Mouse (Mus musculus) heart, adult 11 months (tissue): ENCODE results near the gene Kcnip1.

Source experiments
- DNase-seq: peaks from one replicate; pipeline ENCODE4 v3.0.0; 2022

The Kcnip1 gene

GRCm38 (mm10) chr11:33824739-33825138 lies 168.2 kb downstream of the Kcnip1 start:
- DNase-seq: no peak

DNA sequence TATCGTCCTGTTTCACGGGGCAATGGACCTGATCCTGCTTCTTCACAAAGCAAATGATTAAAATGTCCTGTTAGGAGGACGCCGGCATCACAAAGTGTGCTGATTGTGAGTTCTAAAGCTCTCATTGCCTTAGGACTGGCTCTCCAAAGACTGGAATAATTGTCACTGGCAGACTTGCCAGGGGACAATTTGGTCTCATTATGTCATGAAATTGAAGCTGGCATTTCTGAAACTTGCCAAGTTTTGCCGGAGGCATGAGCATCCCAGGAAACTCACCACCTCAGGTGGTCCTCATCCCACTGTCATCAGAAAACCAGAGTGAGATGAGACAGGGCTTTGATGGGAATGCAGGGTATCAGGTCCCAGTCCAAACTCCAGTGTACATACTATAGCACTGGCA lies 171.6 kb downstream of the Kcnip1 start:
- DNase-seq: no peak

- no peak for DNase-seq
Measured at GRCm38 (mm10) chr11:33820876-33821275, 172.1 kb downstream of the Kcnip1 start.

DNA sequence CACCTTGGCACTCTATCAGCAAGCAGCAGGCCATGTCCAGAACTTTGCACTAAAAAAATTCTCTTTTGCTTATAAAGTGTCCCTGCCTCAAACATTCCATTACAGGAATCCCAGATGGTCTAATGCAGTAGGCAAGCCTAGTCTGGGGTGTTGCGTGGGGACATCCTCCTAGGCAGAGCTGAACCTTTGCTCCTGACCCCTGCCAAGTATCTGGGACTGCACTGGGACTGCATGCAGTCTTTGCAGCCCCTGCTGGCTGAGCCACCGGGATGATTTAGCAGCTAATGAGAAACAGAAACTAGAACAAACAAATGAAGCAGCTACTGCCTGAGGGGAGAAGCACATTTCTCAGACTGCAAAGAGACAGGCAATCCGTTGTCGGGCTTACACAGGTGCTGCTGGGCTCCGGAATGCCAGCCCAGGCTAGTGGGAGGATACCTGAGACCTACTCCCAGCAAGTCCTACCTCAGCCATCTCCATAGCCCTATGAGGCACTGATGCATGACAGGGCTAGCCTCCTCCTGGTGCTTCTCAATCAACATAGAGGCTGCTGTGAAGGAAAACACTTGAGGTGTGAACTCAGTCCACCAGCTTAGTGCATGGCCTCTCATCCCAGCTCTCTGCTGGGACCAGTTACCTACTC lies 174.0 kb downstream of the Kcnip1 start:
- no peak for DNase-seq

DNA sequence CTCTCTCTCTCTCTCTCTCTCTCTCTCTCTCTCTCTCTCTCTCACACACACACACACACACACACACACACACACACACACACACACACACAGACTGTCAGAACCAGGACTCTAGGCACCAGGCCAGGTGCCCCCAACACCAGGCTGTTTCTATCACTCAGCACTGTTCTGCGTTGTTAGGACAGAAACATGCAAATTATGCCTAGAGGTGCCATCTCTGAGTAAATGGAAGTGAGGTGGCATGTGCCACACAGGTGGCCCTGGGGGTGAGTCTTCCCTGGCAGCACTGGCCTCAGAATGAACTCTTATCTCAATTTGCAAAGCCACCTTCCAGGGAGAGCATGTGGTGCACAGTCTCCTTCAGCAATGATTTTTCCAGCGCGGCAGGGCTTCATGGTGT lies 176.9 kb downstream of the Kcnip1 start:
- DNase-seq: no peak

GRCm38 (mm10) chr11:33810105-33810504 lies 182.8 kb downstream of the Kcnip1 start:
- no peak for DNase-seq

DNA sequence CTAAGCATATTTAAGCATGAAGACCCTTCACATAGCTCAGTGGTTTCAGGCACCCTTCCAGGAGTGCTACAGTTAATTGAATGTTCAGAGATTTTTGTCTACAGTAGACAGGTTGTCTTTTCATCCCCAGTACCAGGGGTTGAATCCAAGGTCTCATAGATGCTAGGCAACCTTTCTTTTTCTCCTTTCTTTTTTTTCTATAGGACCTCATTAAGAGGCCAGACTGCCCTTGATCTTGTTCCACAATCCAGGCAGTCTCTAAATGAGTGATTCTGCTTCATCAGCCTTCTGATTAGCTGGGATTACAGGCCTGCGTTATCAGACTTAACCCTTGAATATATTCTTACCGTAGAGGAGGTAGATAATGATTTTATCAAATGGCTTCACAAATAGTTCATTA lies 189.9 kb downstream of the Kcnip1 start:
- DNase-seq: peak; percentile 41

DNA sequence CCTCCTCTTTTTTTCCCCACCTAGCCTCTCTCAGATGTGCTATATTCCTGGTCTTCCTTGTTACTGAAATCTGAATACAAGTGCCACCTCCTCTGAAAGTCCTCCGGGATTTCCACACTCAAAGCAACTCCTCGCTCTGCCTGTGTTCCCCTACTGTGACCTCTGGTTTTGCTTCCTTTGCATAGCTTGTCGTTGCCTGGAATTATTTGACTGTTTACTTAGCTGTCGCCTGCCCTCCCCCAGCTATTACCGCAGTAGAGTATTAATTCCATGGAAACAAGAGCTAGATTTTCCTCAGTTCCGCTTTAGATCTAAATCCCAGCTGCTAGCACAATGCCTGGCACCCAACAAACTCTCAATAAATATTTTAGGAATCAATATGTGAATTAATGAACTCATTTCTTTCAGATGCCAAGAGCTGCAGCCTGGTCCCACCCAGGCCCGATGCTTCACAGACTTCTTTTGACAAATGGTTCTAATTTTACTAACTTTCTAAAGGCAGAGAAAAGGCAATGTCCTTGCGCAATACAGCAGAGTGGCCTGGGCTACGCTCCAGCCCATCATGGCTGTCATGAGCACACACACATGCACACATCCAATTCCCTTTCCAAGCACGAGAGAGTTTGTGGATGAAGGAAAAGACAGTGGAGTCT lies 192.4 kb downstream of the Kcnip1 start:
- peak; percentile 92 for DNase-seq

GRCm38 (mm10) chr11:33799933-33800332 lies 193.0 kb downstream of the Kcnip1 start:
- DNase-seq: peak; percentile 90

DNA sequence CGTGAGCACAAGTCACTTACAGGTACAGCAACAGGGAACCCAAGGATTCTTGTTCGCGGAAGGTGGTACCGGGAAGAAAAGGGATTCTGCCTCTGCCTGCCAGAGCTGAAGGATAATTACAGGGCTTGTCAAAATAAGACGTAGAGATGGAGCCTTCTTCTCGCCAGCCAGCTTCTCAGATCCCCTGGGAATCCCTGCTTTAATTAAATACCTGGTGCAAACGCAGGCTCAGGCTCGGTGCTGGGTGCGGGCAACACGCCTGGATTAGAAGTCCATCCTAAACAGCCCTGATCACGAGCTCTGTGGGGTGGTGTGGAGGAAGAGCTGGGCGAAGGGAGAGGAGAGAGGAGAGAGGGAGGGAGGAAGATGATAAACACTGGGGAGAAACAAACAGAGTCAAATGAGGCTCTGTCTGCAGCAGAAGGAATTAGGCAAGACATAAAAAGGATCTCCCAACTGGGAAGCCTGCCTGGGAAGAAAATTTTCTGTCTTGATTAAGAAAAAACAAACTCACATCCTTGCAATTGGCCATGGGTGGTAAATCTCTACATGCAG lies 194.8 kb downstream of the Kcnip1 start:
- peak; percentile 87 for DNase-seq

DNA sequence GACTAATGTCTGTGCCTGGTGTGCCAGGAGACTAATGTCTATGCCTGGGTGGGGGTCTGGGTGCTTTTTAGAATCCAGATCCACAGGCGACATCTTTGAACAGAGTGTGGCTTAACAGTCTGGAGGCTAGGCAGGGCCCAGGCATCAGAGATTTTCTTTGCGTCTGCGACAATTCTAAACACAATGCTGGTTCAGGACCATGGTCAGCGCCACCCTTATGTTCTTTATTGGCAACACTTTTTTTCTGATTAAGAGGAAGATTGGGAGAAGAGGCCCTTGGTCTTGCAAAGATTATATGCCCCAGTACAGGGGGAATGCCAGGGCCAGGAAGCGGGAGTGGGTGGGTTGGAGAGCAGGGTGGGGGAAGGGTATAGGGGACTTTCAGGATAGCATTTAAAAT lies 205.6 kb downstream of the Kcnip1 start:
- peak; percentile 31 for DNase-seq

DNA sequence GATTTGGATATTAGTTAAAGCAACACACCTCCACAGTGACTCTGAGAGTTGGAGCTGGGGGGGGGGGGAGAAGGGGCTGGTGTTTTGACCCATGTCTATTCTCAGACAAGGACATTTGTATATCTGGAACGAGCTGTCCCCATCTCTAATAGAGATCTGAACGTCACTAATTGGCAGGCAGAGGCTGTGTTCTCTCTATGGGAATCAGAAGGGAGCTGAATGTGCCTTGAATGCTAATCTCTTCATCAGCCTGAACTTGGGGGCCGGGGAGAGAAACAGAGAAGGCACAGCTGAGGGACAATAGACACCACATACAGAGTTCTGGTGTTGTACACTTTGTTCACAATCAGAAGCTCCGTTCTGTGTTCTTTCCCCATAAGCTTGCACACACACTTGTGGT lies 206.4 kb downstream of the Kcnip1 start:
- peak; percentile 37 for DNase-seq

DNA sequence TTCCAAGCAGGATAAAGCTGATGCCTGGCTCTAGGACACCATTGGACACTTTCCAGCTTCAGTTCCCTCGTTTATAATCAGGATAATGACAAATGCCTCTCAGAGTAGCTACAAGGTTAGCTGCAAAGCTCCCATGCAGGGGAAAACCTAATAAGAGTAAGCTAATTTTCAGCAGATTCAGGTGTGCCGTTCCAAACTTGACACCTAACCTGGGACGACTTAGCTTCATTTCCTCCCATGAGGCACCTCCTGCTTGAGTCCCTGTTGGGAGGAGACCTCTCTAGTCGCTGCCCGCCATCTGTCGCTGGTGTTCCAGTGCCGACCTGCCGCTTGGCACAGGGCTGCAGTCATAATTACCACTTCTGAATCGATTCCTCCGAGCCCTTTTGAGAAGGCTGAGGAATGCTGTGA lies 211.4 kb downstream of the Kcnip1 start:
- DNase-seq: peak; percentile 63

- peak; percentile 63 for DNase-seq
Measured at GRCm38 (mm10) chr11:33780263-33780662, 212.7 kb downstream of the Kcnip1 start.

DNA sequence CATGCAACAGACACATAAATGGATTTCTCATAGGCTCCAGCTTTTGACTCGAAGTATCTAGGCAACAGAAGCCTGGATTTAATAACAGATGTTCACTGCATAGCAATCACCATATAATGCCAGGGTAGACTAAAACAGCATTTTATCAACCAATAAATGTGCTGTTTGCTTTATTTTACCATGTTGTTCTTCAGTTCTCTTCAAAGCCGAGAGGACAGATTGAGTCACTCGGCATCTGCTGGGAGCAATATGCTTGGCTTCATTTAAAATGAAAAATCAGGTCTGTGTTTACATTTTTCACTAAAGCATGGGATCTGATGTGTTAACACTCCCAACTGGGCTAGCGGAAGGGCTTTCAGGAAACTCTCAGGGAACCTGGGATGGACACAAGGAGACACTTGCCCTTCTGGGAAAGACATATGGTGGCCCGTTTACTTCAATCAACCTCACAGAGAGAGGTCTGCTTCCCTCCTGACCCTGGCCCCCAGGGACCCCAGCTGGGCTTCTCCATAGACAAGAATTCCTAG lies 220.3 kb downstream of the Kcnip1 start:
- peak; percentile 50 for DNase-seq

DNA sequence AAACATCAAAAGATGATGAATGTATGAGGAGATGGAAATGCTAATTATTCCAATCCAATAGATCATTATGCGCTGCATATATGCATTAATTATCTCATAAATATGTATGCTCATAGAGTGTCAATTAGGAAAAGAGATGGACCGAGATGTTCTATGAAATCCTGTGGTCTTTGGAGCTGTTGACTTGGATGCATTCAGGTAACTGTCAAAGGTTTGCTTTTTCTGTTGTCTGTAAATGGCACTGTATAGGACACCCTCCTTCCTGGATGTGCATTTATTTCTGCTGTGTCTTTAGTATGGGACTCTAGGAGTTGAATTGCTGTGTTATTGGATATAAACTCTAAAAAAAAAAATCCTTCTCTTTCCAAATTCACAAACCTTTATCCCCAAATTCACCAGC lies 220.9 kb downstream of the Kcnip1 start:
- DNase-seq: peak; percentile 14

GRCm38 (mm10) chr11:33766976-33767938 lies 225.7 kb downstream of the Kcnip1 start:
- peak; percentile 87 for DNase-seq

DNA sequence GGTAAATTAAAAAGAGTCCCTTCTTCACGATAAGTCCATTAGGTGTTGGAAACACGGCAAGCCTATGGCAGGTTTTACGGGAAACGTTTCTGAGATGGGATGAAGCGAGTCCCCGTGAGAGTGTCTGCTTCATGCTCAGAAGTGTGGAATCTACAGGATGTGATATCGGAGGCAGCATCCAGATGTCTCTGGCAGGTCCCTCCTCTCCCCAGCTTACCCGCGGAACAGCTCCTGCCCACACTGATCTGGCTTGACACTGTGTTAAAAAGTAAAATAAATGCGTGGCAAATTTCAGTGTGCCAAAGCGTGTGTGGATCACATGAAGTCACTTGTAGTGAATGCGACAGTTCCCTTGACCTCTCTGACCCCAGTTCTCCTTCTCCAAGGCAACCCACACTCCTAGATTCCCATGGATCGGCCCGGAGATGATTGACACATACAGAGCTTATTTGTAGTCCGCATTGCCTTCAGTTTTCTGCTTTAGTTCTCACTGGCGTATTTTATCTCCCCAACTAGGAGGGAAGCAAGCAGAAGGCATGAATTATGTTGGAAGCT lies 231.7 kb downstream of the Kcnip1 start:
- DNase-seq: peak; percentile 66

DNA sequence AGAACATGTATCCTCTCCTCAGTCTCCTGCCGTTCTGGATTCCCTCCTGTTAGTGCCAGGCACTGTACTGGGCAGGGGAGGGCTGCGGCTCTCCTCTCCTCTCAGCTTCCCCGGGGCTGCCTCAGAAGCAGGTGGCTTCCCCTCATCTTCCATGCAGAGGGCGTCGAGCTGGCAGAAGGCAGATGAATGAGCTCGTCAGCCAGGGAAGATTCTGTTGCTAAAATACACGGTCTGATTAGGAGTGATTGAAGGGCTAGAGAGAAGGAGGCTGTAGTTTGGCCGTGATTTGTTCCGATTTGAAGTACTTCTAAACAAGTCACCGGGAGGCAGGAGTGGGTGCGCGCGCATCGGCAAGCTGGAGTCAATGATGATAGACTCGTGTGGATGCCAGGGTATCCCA lies 236.3 kb downstream of the Kcnip1 start:
- DNase-seq: no peak

GRCm38 (mm10) chr11:33752431-33752873 lies 240.5 kb downstream of the Kcnip1 start:
- peak; percentile 94 for DNase-seq

GRCm38 (mm10) chr11:33751503-33751902 lies 241.4 kb downstream of the Kcnip1 start:
- no peak for DNase-seq

DNA sequence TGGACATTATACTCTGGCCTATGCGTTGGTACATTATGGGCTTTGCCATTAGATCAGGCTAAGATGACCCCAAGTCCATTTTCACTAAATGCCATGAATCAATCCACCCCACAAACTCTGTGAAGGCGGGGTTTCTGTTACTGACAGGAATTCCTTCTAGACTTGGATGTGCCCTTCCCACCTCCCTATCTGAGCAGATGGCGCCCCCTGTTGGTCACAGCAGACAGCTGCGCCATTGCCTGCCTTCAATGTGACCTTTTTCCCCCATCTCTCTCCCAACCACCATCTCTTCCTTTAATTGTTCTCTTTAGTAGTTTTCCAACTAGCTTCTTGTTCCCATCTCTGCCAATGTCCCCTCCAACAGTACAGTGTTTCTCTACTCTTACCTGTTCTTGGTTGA lies 243.0 kb downstream of the Kcnip1 start:
- no peak for DNase-seq

- DNase-seq: no peak
Measured at GRCm38 (mm10) chr11:33749408-33749807, 243.5 kb downstream of the Kcnip1 start.
